ENCODE assay signal across 38 mouse cellular contexts in genomic region chr1:171560262-171560661, GRCm38 (mm10). TPM values are rescaled to one million over a fixed set of nuclear protein-coding genes. Genes with fewer than 3 reads are reported as not detected.
"Had no signal": no experiment of that assay in that cellular context is flagged by ENCODE, and none has a peak within 500 bp of the region (broad histone marks: within the 10 kb centered on the region; RNA-seq: fewer than 3 reads in every experiment).

No protein-coding gene starts in this region.

- H3K4me1 ChIP-seq: embryonic facial prominence, embryonic 12.5 days; embryonic facial prominence, embryonic 13.5 days; embryonic facial prominence, embryonic 15.5 days; forebrain, embryonic 12.5 days; forebrain, embryonic 13.5 days; forebrain, embryonic 15.5 days had no signal

- H3K27ac ChIP-seq: embryonic facial prominence, embryonic 10.5 days; embryonic facial prominence, embryonic 12.5 days; embryonic facial prominence, embryonic 13.5 days; embryonic facial prominence, embryonic 15.5 days; forebrain, embryonic 10.5 days; forebrain, embryonic 12.5 days; forebrain, embryonic 13.5 days; forebrain, embryonic 15.5 days; gastrocnemius, adult 2 months; heart, adult 2 months had no signal

- ATAC-seq: forebrain, embryonic 13.5 days; forebrain, embryonic 14.5 days; forebrain, embryonic 15.5 days; forebrain, embryonic 16.5 days; forebrain, postnatal 0 days had no signal

- H3K36me3 ChIP-seq: embryonic facial prominence, embryonic 10.5 days; embryonic facial prominence, embryonic 12.5 days; embryonic facial prominence, embryonic 13.5 days; embryonic facial prominence, embryonic 15.5 days; forebrain, embryonic 10.5 days; forebrain, embryonic 12.5 days; forebrain, embryonic 15.5 days had no signal

- H3K9me3 ChIP-seq: embryonic facial prominence, embryonic 10.5 days; embryonic facial prominence, embryonic 12.5 days; embryonic facial prominence, embryonic 13.5 days; embryonic facial prominence, embryonic 15.5 days; forebrain, embryonic 10.5 days; forebrain, embryonic 12.5 days; forebrain, embryonic 13.5 days; forebrain, embryonic 15.5 days had no signal

- H3K27me3 ChIP-seq: embryonic facial prominence, embryonic 12.5 days; embryonic facial prominence, embryonic 13.5 days; embryonic facial prominence, embryonic 15.5 days; forebrain, embryonic 12.5 days; forebrain, embryonic 13.5 days; forebrain, embryonic 15.5 days had no signal

- H3K4me2 ChIP-seq: embryonic facial prominence, embryonic 12.5 days; embryonic facial prominence, embryonic 13.5 days; embryonic facial prominence, embryonic 15.5 days; forebrain, embryonic 12.5 days; forebrain, embryonic 13.5 days; forebrain, embryonic 15.5 days had no signal

- H3K4me3 ChIP-seq: embryonic facial prominence, embryonic 10.5 days; embryonic facial prominence, embryonic 12.5 days; embryonic facial prominence, embryonic 13.5 days; embryonic facial prominence, embryonic 15.5 days; erythroblast, embryonic 14.5 days; forebrain, embryonic 10.5 days; forebrain, embryonic 12.5 days; forebrain, embryonic 13.5 days; forebrain, embryonic 15.5 days; gastrocnemius, adult 2 months; heart, adult 2 months had no signal

- DNase-seq: cerebellum, adult 2 months; cerebellum, adult 8-10 months; cerebellum, adult 9-10 months; cerebellum, adult 9-11 months; cerebellum, postnatal 10 days; cerebellum, postnatal 14 days; cerebellum, postnatal 25 days; cerebellum, postnatal 36 days; embryo, embryonic 11 days; forebrain, postnatal 0 days; gastrocnemius, adult 2 months; gastrocnemius, postnatal 10 days; gastrocnemius, postnatal 14 days; gastrocnemius, postnatal 25 days; gastrocnemius, postnatal 36 days; heart, adult 18-20 months; heart, adult 2 months had no signal

- H3K9ac ChIP-seq: embryonic facial prominence, embryonic 12.5 days; embryonic facial prominence, embryonic 13.5 days; embryonic facial prominence, embryonic 15.5 days; forebrain, embryonic 12.5 days; forebrain, embryonic 13.5 days; forebrain, embryonic 15.5 days; forebrain, postnatal 0 days had no signal

RNA-seq across cellular contexts. Expression of gene Cd244a, which starts 1.3 kb away (rescaled TPM):
- total RNA-seq: forebrain, postnatal 0 days; gastrocnemius, postnatal 14 days; gastrocnemius, postnatal 25 days; gastrocnemius, postnatal 36 days had no signal
- polyA plus RNA-seq: cerebellum, adult 2 months; embryonic facial prominence, embryonic 10.5 days; embryonic facial prominence, embryonic 11.5 days; embryonic facial prominence, embryonic 13.5 days; erythroblast, embryonic 14.5 days; forebrain, embryonic 10.5 days; forebrain, embryonic 11.5 days; forebrain, embryonic 12.5 days; forebrain, embryonic 13.5 days; forebrain, embryonic 14.5 days; forebrain, embryonic 15.5 days; forebrain, embryonic 16.5 days; forebrain, postnatal 0 days had no signal

RNA-seq across cellular contexts. Expression of gene Itln1, which starts 25.2 kb away (rescaled TPM):
- total RNA-seq: common myeloid progenitor, adult 5-6 weeks; forebrain, postnatal 0 days; gastrocnemius, adult 18-20 months; gastrocnemius, adult 2 months; gastrocnemius, adult 8-10 months; gastrocnemius, postnatal 10 days; gastrocnemius, postnatal 14 days; gastrocnemius, postnatal 25 days; gastrocnemius, postnatal 36 days; gastrocnemius, postnatal 4 days; granulocyte monocyte progenitor cell, adult 5-6 weeks; heart, adult 18-20 months; heart, adult 2 months had no signal
- polyA plus RNA-seq: cerebellum, adult 2 months; cortical plate, adult 2 months; embryonic facial prominence, embryonic 10.5 days; embryonic facial prominence, embryonic 11.5 days; embryonic facial prominence, embryonic 12.5 days; embryonic facial prominence, embryonic 13.5 days; embryonic facial prominence, embryonic 14.5 days; erythroblast, embryonic 14.5 days; forebrain, embryonic 10.5 days; forebrain, embryonic 11.5 days; forebrain, embryonic 12.5 days; forebrain, embryonic 13.5 days; forebrain, embryonic 14.5 days; forebrain, embryonic 15.5 days; forebrain, embryonic 16.5 days; forebrain, postnatal 0 days; frontal cortex, adult 2 months had no signal

RNA-seq across cellular contexts. Expression of gene Ly9, which starts 46.9 kb away (rescaled TPM):
- total RNA-seq: forebrain, postnatal 0 days; gastrocnemius, adult 2 months had no signal
- polyA plus RNA-seq: embryonic facial prominence, embryonic 11.5 days; forebrain, embryonic 10.5 days; forebrain, embryonic 11.5 days; forebrain, embryonic 12.5 days; forebrain, embryonic 13.5 days; forebrain, embryonic 14.5 days; forebrain, embryonic 16.5 days had no signal
